Mouse (Mus musculus): ENCODE measurements around the gene Zbtb42. TPM values are rescaled to one million over a fixed set of nuclear protein-coding genes. Genes with fewer than 3 reads are reported as not detected.

The Zbtb42 gene
- total RNA-seq (2014; rRNA removed) (3.3 and 12.1 TPM in 2 replicates), polyA plus RNA-seq (2015; fragmentation: Nextera tagmentation; extraction: Ambion mirVana) (2.2 and 3.7 TPM in 2 replicates)

DNA sequence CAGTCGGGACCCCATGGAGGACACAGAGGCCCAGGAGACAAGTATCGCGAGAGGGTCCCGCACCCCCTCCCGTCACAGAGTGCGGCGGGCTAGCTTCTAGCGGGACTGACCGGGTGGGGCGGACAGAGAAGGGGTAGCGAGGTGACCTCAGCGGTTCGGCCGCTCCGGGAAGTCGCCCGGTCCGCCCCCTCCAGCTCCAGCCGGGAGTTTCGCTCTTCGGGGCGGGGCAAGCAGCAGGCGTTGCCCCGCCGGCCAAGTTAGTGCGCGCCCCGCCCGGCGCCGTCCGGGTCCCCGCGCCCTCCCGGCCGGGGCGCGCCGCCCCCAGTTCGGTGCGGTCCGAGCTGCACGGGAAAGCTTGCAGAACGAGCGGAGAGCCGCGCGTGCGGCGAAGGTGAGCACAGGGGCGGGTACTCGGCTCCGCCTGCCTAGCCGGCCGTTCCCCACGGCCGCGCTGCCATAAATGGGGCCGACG, at the start of gene Zbtb42:
TSS of gene Zbtb42 (plus strand) at position 274 of the 472 bp plus-strand sequence.
- DNase-seq (ENCODE audit: low spot score) (peak; percentile 57), ATAC-seq (peak; percentile 39)
- Histone ChIP-seq H3K4me1 (ENCODE audit: insufficient read depth, low read length) (peaks cover 11% of the 10 kb centered on the region; the same call in 1 of the 2 replicates), H3K36me3 (ENCODE audit: insufficient read depth, low read length) (no peaks in the 10 kb centered on the region), H3K27me3 (ENCODE audit: insufficient read depth, low read length) (peaks cover 17% of the 10 kb centered on the region), H3K9ac (replicated peaks; ENCODE audit: low read length) (peak within 1 kb of the TSS; percentile 47), H3K27ac (no peak within 1 kb of the TSS), H3K4me2 (ENCODE audit: low read depth, low read length) (peak within 1 kb of the TSS; percentile 92), H3K9me3 (ENCODE audit: low read length) (no peaks in the 10 kb centered on the region), H3K4me3 (ENCODE audit: low read length) (peak within 1 kb of the TSS; percentile 51)
- no peak for TF ChIP-seq CTCF (IDR thresholded peaks at IDR 0.05; ENCODE audit: low read depth)
- WGBS: 1% methylated on average over 42 of the region's 60 CpGs

DNA sequence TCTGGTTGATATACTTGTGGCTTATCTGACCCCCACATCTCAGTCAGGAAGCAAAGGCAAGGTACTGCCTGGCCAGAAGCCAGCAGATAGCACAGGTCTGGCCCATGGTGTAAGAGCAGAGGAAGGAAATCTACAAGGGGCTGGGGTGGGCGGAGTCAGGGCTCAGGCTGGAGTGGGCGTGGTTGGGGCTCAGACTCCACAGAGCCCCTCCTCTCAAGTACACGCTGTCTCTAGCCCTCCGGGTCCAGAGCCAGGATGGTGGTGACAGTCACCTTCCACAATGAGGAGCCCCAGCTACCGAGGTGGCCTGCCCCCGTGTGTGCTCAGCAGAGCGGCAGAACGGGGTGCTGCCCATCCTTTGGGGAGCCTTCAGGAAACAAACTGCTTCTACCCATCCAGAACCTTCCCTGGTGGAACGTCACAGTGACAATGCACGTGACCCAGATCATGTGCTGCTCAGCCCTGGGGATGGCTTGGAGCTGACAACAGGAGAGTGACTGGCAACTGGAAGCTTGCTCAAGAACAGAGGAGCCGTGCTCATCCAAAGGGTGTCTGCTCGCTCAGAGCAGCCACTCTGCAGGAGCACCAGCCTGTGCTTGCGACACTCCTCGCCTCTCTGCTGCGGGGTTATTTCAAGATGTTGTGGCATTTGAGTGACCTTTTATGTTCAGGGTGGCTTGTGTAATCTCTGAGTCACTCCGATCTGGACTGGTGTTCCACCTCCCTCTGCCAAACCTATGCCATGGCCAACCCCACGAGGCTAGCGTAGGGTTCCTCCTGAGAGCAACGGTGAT, 49.5 kb upstream of the Zbtb42 start:
- no peaks in the 10 kb centered on the region for H3K36me3 ChIP-seq (ENCODE audit: insufficient read depth, low read length)
- 28% methylated on average over 19 of the region's 19 CpGs for WGBS
- H3K27me3 ChIP-seq (ENCODE audit: insufficient read depth, low read length): no peaks in the 10 kb centered on the region
- peak overlapping the region; percentile 17; the same call in 1 of the 2 replicates for H3K9ac ChIP-seq (replicated peaks; ENCODE audit: low read length)
- no peaks in the 10 kb centered on the region for H3K9me3 ChIP-seq (ENCODE audit: low read length)
- H3K4me1 ChIP-seq (ENCODE audit: insufficient read depth, low read length): peaks cover 7% of the 10 kb centered on the region; the same call in 1 of the 2 replicates
- H3K4me3 ChIP-seq (ENCODE audit: low read length): 0 out of 2 replicates have a peak overlapping the region, but pooled peaks have one; percentile 6
- peak overlapping the region; percentile 42 for H3K4me2 ChIP-seq (ENCODE audit: low read depth, low read length)
- DNase-seq (ENCODE audit: low spot score) (peak; percentile 56), ATAC-seq (peak; percentile 84)
- TF ChIP-seq CTCF (IDR thresholded peaks at IDR 0.05; ENCODE audit: low read depth): no peak
- H3K27ac ChIP-seq: peak overlapping the region; percentile 36; the same call in 1 of the 2 replicates

DNA sequence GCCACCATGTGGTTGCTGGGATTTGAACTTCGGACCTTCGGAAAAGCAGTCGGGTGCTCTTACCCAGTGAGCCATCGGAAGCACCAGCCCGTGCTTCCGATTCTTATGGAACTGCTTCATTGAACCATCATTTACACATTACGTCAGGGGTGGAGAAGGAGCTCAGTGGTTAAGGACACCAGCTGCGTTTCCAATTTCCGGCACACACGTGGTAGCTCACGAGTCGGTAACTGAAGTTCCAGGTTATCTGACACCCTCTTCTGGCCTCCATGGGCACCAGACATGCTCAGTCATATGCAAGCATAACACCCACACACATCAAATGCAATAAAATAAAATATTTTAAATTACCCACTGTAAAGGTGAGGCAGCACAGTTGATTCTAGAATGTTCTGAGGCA, 48.6 kb upstream of the Zbtb42 start:
- TF ChIP-seq CTCF (IDR thresholded peaks at IDR 0.05; ENCODE audit: low read depth): no peak
- Histone ChIP-seq H3K36me3 (ENCODE audit: insufficient read depth, low read length) (no peaks in the 10 kb centered on the region), H3K4me2 (ENCODE audit: low read depth, low read length) (no peak overlapping the region), H3K9ac (replicated peaks; ENCODE audit: low read length) (no peak overlapping the region), H3K4me3 (ENCODE audit: low read length) (no peak overlapping the region), H3K9me3 (ENCODE audit: low read length) (no peaks in the 10 kb centered on the region), H3K27ac (no peak overlapping the region), H3K27me3 (ENCODE audit: insufficient read depth, low read length) (no peaks in the 10 kb centered on the region), H3K4me1 (ENCODE audit: insufficient read depth, low read length) (peaks cover 7% of the 10 kb centered on the region; the same call in 1 of the 2 replicates)
- whole genome bisulfite sequencing: 93% methylated on average over 12 of the region's 12 CpGs
- no peak for DNase-seq (ENCODE audit: low spot score)
- no peak for ATAC-seq

DNA sequence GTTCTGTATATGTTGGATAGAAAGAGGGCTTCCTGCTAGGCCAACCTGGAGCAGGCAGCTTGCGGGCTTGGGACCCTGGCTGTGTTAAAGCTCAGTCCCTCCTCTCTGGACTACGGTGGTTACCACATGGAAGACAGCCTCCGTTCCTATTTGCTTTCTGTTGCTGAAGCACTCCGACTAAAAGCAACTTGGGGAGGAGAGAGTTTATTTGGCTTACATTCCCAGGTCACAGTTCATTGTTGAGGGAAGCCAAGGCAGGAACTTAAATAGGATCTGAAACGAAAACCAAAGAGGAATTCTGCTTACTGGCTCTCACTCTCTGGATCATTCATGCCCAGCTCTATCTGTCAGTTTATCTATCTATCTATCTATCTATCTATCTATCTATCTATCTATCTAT, 47.8 kb upstream of the Zbtb42 start:
- H3K27ac ChIP-seq: no peak overlapping the region
- no peaks in the 10 kb centered on the region for H3K27me3 ChIP-seq (ENCODE audit: insufficient read depth, low read length)
- no peaks in the 10 kb centered on the region for H3K36me3 ChIP-seq (ENCODE audit: insufficient read depth, low read length)
- no peak overlapping the region for H3K4me3 ChIP-seq (ENCODE audit: low read length)
- ATAC-seq (no peak), DNase-seq (ENCODE audit: low spot score) (no peak)
- no peak overlapping the region for H3K4me2 ChIP-seq (ENCODE audit: low read depth, low read length)
- H3K9ac ChIP-seq (replicated peaks; ENCODE audit: low read length): no peak overlapping the region
- TF ChIP-seq CTCF (IDR thresholded peaks at IDR 0.05; ENCODE audit: low read depth): no peak
- no peaks in the 10 kb centered on the region for H3K9me3 ChIP-seq (ENCODE audit: low read length)
- H3K4me1 ChIP-seq (ENCODE audit: insufficient read depth, low read length): peaks cover 7% of the 10 kb centered on the region; the same call in 1 of the 2 replicates
- 83% methylated on average over 5 of the region's 5 CpGs for WGBS

DNA sequence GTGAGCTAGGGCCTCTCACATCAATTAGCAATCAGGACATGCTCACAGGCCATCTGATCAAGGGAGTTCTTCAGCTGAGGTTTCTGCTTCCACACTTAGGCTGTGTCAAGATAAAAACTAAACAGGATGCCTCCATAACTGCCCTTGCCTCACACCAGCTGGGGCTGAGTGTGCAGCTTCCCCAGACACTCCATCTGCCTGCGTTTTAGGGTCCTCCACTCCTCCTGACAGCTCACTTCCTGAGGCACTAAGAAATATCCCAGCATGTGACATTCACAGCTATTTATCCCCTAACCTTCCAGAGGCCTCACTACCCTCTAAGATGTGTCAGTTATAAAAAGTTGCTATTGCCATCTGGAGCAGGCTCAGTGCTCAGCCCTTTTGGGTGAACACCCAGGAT, 47.2 kb upstream of the Zbtb42 start:
- no peak for TF ChIP-seq CTCF (IDR thresholded peaks at IDR 0.05; ENCODE audit: low read depth)
- no peak for ATAC-seq
- WGBS: 48% methylated on average over 1 of the region's 1 CpGs

DNA sequence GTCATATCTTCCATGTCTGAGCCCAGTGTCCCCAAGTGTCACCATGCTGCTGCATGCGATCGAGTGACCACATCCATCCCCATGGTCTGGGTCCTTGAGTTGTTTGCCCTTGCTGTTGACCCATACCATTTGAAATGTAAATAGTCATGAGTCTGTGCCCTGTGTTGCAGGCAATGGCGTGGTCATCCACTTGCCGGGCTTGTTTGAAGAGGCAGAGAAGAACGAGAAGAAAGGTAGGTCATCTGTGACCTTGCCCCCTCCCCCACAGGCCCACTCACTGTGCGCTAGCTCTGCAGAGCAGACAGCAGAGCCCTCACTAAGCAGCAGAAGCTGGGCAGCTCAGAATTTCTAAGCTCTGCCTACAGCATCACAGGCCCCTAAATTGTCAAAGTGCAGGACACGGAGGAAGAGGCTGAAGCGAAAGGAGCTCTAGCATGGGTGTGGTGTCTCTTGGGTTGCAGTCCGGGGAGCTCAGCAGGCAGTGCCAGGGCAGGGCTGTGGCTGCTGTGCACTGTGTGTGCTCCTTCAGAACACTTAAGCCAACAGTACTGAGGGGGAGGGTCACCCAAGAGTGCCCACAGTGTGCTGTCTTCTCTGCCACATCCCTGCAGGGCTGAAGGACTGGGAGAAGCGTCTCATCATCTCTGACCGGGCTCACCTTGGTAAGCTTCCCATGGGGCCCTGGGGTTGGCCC, 46.4 kb upstream of the Zbtb42 start:
- 77% methylated on average over 11 of the region's 11 CpGs for WGBS
- Histone ChIP-seq H3K4me2 (ENCODE audit: low read depth, low read length) (no peak overlapping the region), H3K9me3 (ENCODE audit: low read length) (no peaks in the 10 kb centered on the region), H3K4me1 (ENCODE audit: insufficient read depth, low read length) (peaks cover 7% of the 10 kb centered on the region; the same call in 1 of the 2 replicates), H3K36me3 (ENCODE audit: insufficient read depth, low read length) (no peaks in the 10 kb centered on the region), H3K9ac (replicated peaks; ENCODE audit: low read length) (no peak overlapping the region), H3K27me3 (ENCODE audit: insufficient read depth, low read length) (no peaks in the 10 kb centered on the region), H3K4me3 (ENCODE audit: low read length) (no peak overlapping the region), H3K27ac (no peak overlapping the region)
- ATAC-seq (no peak), DNase-seq (ENCODE audit: low spot score) (no peak)
- TF ChIP-seq CTCF (IDR thresholded peaks at IDR 0.05; ENCODE audit: low read depth): no peak

More for the DNA sequence above, 47.2 kb upstream of the Zbtb42 start:
- Histone ChIP-seq H3K4me2 (ENCODE audit: low read depth, low read length) (no peak overlapping the region), H3K9ac (replicated peaks; ENCODE audit: low read length) (no peak overlapping the region), H3K27me3 (ENCODE audit: insufficient read depth, low read length) (no peaks in the 10 kb centered on the region), H3K27ac (no peak overlapping the region), H3K4me3 (ENCODE audit: low read length) (no peak overlapping the region), H3K9me3 (ENCODE audit: low read length) (no peaks in the 10 kb centered on the region), H3K4me1 (ENCODE audit: insufficient read depth, low read length) (peaks cover 7% of the 10 kb centered on the region; the same call in 1 of the 2 replicates), H3K36me3 (ENCODE audit: insufficient read depth, low read length) (no peaks in the 10 kb centered on the region)
- no peak for DNase-seq (ENCODE audit: low spot score)
